Mouse (Mus musculus) adrenal gland, adult (tissue): Measurements from ENCODE around the gene Prmt6.

Experiments used
- DNase-seq, 2 experiments: peaks; one replicate each; pipeline ENCODE4 v3.0.0; 2022 to 2023; ENCODE audit warnings: low spot score in 1 of 2; ENCODE audit not compliant: inconsistent age in 2 of 2

The Prmt6 gene

DNA sequence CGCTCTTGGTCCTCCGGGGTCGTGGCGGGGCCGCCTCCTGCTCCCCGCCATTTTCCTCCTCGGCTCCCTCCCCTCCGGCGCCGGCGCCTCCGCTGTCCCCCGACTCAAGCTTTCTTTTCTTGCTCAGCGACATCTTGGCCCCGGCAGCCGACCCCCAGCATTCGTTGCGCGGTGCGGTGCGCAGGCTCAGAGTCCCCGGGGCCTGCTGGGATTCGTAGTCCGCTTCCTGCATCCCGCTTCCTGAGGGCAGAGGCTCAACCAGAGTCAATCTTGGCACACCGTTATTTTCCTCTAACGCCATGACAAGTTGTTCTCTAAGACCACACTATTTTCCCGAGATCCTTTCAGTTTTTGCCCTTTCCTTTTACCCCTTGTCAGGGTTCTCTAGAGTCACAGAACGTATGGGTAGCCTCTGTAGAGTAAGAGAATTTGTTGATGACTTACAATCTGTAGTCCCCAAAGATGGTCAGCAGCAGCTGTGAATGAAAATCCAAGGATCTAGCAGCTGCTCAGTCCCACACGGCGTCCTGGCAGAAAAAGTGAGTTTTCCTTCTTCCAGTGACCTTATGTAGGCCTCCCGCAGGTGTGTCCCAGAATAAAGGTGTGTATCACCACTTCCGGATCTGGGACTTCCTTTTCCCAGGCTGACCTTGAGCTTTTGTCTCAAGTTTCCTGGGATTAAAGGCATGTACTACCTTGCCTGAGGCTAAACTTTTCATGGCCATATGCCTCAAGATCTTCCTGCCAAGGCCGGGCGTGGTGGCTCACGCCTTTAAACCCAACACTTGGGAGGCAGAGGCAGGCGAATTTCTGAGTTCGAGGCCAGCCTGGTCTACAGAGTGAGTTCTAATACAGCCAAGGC, at the start of gene Prmt6:
Gene Prmt6 (minus strand): TSS at position 160 of the 862 bp plus-strand sequence.
- DNase-seq = peak; percentile 93 to 97

DNA sequence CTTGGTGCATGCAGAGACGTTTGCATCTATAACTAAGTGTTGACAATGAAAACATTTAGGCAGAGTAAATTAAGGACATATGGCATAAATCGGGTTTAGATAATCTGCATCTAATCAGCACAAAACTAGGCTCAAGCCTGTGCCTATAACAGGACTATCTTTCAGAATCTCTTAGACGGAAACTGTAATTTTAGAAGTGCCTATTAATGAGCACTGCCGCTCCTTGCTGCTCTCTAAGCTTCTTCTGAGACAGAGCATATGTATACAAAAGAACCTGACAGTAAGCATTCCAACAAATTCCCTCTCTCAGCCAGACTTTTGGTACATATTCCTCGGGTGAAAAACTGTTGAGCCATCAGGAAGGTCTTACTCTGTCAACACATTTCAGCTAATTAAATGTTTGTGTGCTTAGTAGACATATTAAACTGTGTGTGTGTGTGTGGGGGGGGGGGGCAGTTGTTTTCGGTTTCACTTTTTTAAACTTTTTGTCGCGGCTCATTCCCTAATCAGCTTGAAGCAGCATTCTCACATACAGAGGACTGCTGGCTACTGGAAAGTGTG, 39.8 kb upstream of the Prmt6 start:
- DNase-seq = no peak

DNA sequence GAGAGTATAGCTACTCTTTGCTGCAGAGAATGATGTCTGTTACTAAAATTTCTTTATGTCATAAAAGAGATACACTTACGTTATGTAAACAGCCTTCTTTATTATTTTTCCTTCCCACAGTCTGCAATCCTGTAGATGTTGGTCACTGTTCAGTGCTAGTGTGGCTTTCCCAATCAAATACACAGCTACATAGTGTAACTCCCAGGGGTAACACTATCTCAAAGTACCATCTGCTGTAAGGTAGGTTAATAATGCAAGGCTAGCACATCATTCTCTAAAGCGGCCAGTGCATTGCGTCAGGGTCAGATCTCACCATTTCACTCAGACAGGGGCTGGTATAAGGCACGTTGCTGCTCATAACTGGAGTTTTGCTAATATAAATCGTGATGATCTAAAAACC, 31.9 kb upstream of the Prmt6 start:
- DNase-seq = no peak

DNA sequence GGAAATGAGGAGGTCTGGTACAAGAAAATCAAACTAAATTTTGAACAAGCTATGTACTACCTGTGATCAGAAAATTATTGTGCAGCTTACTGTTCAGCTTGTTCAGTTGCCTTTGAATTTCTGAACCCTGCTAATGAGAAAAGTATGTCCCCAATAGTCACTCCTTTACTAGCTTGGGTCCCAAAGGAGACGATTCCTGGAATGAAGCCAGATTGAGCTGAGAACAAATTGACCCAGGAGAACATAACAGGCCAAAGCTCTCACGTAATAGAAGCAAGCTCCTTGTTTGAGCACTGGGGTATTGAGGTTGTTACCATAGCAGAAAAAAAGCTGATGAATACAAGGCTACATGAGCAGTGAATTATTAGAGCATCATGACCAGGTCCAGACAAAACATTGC, 17.0 kb upstream of the Prmt6 start:
- no peak for DNase-seq

DNA sequence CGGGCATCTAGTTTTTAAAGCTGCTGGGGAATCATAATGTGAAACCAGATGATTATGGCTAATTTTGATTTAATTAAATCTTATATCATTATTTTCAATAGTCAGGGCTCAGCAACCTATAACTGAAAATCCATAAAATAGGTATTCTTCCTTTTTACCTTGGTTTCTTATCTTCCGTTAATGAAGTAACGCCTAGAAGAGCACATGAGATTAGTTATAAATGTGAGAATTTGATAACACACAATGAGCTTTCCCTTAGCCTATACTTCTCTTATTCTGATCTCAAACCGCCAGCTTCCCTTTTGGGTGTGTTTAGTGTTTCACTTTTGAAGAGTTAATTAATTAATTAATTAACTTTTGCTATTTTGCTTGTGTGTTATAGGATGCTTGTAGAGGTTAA, 2.3 kb upstream of the Prmt6 start:
- no peak for DNase-seq

DNA sequence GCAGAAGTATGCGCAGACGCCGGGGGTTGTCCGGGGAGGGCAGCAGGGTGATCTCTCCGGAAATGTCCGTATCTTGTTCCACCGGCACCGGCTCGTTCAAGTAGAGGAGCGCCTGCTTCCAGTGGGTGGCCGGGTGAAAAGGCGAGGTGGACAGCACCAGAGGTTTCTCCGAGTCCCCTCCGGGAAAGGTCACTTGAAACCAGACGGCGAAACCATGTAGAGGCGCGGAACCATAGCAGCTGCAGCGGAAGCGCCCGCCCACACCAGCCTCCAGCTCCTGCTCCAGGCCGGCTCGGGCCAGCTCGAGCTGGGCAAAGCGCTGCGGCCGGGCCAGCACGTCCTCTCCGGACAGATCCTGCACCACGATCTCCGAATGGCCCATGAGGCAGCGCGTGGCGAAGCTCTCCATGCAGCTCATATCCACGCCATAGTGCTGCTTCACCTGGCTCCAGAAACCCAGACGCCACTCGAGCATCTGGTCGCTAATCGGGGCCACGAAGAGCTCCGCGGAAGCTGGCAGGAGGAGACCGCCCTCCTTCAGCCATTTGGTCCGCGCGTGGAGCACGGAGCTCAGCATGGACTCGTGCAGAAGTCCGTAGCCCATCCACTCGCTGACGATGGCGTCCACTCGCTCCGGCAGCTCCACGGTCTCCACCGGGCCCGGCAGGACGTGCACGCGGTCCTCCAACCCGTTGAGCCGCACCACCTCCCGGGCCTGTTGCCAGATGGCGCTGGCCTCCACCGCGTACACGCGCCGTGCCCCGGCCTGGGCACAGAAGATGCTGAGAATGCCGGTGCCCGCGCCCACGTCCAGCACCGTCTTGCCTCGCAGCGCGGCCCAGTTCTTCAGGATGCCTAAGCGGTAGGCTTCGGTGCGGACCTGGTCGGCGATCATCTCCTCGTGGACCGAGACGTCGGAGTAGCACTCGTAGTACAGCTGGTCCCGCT, 633 bp downstream of the Prmt6 start:
- peak; percentile 80 to 92 for DNase-seq

DNA sequence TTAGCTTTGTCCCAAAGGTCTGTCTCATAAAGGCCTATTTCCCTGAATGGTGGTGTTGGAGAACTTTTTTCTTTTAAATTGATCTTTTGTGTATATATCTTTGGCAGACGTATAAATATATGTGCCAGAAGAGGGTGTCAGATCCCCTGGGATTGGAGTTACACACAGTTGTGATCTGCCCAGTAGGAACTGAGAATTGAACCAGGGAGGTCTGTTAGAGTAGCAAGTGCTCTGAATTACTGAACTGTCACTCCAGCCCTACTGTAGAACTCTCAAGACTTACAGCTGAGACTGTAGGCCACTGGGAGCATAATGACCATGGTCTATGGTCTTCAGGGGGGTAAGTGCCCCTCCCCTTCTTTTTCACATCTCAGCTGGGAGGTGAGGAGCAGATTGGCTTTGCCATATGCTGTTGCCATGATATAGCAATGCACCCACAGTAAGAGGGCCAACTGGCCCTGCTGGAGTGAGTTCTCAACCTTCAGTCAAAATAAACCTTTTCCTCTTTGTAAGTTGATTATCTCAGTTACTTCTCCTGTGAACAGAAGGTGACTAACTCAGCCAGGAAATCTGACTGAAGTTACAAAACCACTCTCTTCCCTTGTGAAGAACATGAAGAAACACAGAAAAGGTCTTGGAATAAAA, 13.9 kb downstream of the Prmt6 start:
- DNase-seq = no peak
